Mouse (Mus musculus) 3134 (cell line): ENCODE measurements around the gene Slc16a5.
"Not testable (repeated sequence)": the region's sequence is repeated elsewhere in the genome, so short reads cannot be mapped to it uniquely, and the experiment has no call there.

Experiments used
- DNase-seq: peaks from one replicate; pipeline ENCODE4 v3.0.0-alpha.2; 2011; ENCODE audit warnings: low spot score; ENCODE audit not compliant: insufficient read length; ENCODE audit errors: extremely low read depth

The Slc16a5 gene

DNA sequence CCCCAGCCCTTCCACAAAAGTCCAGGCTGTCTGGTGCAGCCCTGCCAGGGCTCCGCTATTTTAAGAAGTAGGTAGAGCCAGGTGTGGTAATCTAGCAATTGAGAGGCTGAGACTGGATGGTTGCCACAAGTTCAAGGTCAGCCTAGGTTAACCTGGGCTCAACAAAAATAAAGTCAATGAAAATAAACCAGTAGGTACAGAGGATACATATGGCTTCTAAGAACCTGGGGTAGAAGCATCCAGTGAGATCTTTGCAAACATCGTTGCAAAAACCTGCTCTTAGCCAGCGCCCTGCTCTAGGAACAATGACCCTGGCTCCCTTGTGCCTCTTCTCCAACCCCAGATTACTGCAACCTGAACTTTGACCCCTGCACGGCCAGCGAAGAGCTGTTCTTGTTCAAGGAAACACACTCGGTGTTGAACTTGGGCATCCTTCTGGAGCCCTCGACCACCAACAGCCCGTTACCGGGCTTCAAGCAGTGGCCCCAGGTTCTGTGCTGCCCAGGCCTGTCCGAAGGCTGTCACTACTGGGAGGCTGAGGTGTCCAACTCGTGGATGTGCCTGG is 14.9 kb upstream of the Slc16a5 start:
- DNase-seq = no peak

DNA sequence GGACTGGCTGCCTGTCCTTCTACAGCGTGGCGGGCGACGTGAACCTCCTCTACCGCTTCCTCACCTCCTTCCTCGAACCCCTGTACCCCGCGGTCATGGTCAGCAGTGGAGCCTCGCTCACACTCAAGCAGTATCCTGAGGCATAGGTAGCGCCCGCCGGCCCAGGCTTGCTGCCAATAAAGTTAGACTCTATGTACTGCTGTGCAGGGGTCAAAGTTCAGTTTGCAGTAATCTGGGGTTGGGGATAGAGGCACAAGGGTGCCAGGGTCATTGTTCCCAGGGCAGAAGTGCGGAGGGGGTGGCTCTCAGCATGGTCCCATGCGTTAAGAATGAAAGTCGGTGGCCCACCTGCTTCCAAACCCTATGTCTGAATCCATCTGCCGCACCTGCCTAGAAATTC is 14.2 kb upstream of the Slc16a5 start:
- no peak for DNase-seq

DNA sequence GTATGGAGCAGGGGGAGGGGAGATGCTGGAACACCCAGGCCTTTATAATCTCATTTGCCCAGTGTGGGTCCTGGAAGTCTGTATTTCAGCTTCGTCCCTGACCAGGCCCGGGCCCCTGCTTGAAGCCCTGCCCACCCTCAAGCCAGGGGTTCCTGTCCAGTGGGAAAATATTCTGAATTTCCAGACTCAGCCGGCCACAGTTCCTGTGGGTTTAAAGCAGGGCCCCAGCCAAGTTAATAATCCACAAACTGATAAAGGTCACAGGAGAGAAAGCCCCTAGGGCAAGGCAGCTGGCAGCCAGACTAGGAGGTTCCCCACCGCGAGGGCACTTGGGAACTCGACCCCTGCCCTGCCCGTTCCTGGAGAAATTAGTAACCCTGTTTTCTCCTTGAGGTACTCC is 13.3 kb upstream of the Slc16a5 start:
- no peak for DNase-seq

DNA sequence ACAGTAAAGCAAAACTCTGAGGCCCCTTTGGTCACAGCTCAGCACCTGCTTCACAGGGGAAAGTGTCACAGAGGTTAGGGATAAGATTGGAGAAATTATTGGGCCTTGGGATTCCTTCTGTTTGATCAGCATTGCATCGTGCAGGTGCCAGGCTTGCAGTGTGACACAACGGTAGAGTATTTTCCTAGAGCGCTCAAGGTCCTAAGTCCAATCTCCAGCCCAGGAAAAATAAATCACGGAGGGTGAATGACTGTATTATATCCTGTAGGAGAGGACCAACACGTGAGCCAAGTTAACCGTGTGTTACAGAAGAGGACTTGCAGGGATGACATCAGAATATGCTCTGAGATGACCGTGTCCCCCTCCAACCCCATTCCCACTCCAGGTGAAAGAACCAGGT is 12.1 kb upstream of the Slc16a5 start:
- no peak for DNase-seq

DNA sequence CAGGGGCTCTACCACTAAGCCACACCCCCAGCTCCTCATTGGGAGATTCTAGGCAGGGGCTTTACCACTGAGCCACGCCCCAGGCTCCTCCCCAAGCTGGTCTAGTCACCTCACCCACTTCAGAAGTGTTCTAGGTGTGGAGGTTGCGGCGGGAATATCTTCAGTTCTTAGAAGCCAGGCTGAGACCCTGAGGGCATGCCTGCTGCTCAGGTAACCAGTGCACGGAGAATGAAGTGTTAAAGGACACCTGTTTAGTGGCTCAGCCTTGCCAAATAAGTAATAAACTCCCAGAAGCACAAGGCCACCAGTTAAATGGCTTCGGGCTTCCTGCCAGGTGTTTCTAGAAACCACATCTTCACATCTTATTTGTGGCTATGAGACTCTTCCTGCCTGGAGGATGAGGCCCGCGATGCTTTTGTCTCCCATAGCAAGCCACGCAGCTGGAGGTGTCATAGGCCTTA is 10.5 kb upstream of the Slc16a5 start:
- DNase-seq = no peak

DNA sequence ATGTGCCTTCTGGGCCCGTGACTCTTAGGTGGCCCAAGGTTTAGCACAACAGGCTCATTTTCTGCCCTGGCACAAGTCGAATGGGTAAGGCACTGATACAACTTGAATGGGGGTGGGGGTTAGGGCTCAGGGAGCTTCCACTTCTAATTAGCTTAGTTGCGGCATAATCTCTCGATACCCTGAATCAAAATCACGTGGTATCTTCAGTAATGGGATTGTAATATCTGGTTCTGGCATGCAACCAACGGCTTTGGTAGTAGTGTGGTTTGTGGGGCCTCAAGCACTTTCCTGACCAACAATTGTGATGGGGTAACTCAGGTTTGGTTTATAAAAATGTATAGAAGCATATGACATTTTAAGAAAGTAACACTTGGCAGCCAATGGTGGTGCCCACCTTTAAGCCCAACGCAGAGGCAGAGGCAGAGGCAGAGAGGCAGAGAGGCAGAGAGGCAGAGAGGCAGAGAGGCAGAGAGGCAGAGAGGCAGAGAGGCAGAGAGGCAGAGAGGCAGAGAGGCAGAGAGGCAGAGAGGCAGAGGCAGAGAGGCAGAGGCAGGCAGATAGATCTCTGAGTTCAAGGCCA is 9.9 kb upstream of the Slc16a5 start:
- DNase-seq = no peak

DNA sequence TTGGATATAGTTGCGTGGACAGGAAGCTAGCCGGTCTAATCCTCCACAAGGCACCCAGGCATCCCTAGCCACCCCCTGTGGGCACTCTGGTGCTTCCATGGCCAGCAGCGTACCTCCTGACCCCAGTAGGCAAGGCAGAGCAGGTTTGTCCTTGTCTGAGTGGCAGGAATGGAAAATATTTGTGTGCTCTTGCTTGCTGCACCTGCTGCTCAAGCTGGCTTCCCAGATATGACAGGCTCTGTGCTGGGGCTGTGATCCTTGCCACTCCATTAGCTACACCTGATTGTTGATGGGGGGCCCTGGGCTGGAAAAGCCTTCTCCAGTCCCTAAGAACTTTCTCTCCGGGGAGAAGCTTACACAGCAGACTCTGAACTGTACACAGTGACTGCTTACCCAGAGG is 9.0 kb upstream of the Slc16a5 start:
- DNase-seq = no peak

DNA sequence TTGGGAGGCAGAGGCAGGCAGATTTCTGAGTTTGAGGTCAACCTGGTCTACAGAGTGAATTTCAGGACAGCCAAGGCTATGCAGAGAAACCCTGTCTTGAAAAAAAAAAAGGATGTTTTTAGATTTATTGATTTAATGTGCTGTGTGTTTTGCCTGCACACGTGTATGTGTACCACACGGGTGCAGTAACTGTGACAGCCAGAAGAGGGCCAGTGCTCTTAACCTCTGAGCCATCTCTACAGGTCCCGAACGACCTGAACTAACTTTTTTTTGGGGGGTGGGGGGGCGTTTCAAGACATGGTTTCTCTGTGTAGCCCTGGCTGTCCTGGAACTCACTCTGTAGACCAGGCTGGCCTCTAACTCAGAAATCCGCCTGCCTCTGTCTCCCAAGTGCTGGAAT is 7.5 kb upstream of the Slc16a5 start:
- not testable (repeated sequence) for DNase-seq

DNA sequence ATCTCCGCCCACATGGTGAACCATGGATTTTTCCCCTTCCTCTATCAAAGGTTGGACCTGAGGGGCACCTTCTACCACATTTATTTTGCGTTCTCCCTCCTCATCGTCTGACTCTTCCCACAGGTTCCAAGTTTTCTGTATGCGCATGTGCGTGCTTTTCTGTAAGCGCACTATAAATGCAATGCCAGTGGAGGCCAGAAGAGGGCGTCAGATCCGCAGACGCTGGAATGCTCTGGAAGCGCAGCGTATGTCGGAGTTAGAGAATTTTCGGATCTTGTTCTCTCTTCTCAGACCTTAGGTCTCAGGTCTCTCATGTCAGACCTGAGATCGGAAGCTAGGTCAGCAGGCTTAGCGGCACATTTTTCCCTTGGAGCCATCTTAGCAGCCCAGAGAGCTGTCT is 6.7 kb upstream of the Slc16a5 start:
- no peak for DNase-seq

DNA sequence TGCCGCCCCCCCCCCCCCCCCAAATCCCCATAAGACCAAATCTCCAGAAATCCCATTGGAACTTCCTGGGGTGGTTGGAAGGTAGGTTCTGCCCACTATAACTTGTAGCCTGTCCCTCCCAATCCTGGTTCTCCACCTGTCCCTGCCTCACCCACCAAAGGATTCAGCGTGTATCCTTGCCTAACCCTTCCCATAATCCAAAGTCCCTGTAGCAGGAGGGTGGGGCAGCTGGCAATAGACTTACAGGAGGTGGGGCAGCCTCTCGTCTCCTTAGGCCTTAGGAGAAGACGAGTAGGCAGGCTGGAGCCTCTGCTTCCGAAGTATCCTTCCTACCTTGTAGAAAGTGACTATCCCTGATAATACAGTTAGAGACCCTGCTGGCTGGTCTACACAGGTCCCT is 6.1 kb upstream of the Slc16a5 start:
- DNase-seq = no peak

DNA sequence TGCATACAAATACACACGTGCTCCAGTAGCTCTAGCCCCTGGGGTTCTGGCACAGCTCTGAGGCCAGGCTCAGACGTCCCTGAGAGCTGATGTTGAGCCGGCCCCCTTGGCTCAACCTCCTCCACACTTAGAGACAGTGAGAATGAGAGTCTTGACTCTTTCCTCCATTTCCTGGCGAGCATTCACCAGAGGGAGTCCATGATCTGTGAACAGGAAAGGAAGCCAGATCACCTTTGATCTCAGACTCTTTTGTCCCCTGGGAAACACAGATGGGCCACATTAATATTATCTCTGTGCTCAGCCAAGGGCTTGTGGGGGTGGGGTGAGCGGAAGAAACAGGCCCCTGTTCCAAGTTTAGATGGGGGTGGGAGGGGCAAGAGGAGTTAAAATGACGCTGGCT is 4.9 kb upstream of the Slc16a5 start:
- DNase-seq = no peak

DNA sequence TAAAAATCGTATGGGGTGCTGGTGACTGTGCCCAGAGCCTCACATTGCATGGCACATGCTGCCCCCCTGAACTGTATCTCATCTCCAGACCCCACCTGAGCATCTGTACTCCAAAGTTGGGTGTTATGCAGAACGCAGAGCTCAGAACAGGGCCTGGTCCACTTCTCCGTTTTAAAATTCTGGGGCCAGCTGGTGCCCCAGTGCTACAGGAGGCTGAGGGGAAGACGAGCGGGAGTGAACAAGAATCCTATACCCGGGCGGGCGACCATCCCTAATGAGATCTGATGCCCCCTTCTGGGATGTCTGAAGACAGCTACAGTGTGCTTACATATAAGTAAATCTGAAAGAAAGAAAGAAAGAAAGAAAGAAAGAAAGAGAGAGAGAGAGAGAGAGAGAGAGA is 1.3 kb upstream of the Slc16a5 start:
- no peak for DNase-seq

DNA sequence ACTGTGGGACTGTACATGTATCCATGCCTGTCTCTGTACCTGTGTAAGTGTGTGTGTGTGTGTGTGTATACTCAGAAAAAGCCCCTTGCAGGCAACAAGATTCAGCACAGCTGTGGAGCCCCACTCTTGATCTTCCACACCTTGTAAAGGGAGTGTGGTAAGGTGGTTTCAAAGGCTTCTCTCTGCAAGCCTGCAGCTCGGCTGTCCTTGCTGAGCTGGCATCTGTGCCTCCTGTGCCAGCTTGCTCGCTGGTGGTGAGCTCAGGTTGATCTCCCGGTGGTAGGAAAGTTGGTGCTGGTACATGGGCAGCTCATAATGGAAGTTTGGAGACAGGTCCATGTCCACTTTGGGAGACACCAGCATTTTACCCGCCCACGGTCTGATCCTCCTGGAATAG is 430 bp upstream of the Slc16a5 start:
- no peak for DNase-seq

DNA sequence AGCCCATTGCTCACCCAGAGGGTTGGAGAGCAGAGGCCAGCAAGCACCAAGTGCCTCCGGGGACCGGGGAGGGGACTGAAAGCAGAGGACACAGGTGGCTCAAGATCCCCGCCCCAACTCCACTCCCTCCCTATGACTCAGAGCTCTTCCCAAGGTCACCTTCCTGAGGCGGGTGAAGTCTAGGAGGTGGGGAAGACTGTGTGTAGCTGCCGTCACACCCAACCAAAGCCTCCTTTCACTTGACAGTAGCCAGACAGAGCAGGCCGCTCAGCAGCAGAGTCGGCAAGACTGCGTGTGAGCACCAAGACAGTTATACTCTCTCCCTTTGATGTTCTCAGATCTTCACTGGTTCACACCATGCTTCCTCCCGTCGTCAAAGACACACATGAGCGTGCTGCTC is 1.1 kb downstream of the Slc16a5 start:
- DNase-seq = no peak

DNA sequence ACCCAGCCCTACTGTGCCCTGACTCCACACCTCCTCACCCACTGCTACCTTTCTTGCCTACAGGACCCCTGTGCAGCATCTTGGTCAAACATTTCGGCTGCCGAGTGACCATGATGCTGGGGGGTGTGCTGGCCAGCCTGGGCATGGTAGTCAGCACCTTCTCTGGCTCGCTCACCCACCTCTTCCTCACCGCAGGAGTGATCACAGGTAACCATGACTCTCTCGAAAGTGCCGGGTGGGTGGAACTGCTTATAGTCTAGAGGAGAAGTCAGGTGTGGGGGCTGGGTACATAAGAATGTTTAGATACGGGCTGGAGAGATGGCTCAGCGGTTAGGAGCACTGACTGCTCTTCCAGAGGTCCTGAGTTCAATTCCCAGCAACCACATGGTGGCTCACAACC is 2.6 kb downstream of the Slc16a5 start:
- no peak for DNase-seq

DNA sequence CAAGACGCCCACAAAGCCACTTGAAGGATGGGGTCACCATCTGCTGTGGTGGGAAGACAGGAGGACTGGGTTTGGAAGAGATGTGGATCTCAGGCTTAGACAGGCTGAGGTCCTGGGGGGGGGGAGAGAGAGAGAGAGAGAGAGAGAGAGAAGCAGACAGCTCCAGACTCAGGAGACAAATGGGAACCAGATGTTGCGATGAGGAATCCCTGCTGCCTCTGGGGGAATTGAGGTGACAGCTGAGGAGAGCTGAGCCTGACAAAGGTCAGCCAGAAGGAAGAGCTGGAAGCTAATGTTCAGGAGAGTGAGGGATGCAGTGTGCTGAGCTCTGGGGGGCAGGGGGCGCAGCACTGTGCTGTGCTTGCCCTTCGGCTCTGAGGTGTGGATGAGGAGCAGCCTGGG is 4.9 kb downstream of the Slc16a5 start:
- no peak for DNase-seq

DNA sequence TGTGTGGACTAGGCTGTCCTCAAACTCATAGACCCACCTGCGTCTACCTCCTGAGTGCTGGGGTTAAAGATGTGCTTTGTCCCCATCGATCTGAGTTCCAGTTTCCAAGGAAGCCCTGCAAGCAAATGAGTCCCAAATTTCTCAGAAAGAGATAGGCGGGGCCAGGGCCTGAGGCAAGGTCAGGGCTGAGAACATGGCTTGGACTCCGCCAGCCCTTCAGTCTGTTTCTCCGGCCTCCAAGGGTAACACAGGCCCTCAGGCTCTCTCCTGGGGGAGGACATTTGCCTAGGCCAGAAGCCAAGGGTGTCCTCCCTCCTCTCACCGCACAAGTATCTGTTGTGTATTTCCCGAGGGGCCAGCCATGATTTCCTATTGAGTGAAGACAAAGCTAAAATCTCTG is 9.9 kb downstream of the Slc16a5 start:
- DNase-seq = no peak

DNA sequence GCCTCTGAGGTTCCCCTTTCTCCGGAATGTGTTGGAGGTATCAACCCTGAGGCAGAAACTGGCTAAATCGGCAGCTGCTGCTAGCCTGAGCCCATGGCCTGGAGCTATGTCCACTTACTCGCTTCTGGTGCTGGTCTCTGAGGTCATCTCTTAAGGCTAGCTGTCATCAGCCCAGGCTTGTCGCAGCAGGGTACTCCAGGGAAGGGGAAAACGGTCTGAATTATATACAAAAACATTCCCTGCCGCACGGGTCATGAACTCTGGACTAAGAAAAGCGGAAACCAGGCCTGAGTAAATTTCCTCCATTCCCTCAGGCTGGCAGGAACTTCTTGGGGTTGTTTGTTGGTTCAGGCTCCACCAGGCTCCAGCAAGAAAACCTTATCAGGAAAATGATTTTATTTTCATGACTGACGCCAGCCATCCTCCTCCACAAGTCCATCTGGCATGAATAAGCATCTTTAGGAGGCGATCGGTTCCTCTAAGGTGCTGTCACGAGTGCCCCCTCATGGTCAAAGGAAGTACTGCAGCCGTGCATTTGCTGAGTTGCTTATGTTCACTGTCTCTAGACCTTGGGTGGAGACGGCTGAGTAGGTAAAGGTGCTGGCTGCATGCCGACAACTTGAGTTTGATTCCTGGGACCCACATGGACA is 11.5 kb downstream of the Slc16a5 start:
- DNase-seq = peak; percentile 67

DNA sequence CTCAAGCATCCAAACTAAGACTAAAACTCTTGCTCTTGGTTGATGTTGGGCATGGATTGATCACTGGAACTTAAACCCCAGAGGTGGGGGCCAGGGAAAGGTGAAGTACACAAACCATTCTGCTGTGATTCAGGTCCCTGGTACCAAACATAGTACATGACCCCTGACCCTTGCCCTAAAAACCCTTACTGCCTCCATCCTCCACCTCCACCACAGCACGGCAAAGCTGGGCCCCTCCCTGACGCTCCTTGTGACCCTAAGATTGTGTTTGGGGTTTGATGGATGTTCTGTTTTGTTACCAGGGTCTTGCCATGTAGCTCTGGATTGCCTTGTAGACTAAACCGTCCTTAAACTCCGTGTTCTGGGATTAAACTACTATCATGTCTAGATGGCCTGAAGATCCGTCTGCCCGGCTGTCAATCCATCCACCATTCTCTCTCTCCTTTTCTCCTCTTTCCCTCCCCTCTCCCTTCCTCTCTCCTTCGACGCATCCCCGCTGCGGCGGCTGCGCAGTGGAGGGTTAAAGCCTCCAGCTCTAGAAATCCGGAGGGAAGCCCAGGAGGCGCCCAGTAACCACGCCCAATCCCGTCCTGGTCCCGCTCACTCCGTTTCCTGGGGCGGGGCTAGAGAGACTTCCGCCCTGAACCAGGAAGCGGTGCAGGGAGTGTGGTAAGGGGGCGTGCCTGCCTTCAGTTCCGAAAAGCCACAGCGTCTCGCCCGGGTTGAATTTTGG is 12.9 kb downstream of the Slc16a5 start, which contains the start of gene Armc7:
TSS of gene Armc7 (plus strand) at position 643 of the 733 bp plus-strand sequence.
- peak; percentile 98 for DNase-seq

DNA sequence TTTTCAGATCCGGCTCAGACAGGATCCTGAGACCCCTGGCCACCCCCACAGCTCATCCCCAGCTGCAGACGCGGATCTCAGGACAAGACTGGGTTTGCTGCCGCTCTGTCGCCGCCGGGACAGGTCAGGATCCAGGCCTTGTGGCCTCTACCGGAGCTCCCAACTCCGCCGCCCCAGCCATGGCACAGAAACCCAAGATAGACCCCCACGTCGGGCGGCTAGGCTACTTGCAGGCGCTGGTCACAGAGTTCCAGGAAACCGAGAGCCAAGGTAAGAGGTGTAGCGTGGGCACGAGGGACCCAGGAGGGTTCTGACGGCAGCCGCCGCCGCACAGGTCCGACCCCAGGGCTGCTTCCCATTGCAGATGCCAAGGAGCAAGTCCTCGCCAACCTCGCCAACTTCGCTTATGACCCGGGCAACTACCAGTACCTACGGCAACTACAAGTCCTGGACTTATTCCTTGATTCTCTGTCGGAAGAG is 13.5 kb downstream of the Slc16a5 start:
- no peak for DNase-seq

DNA sequence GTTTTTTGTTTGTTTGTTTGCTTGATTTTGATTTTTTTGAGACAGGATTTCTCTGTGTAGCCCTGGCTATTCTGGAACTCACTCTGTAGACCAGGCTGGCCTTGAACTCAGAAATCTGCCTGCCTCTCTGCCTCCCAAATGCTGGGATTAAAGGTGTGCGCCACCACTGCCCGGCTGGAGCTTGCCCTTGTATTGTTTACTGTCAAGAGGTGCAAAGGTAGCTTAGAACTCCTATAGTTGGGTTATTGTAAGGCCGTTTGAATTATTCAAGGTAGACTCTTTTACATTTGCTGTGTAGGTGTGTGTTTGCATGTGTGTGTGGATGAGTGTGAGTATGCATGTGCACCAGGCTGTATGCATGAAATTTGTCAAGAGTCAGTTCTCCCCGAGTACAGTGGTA is 14.4 kb downstream of the Slc16a5 start:
- not testable (repeated sequence) for DNase-seq

DNA sequence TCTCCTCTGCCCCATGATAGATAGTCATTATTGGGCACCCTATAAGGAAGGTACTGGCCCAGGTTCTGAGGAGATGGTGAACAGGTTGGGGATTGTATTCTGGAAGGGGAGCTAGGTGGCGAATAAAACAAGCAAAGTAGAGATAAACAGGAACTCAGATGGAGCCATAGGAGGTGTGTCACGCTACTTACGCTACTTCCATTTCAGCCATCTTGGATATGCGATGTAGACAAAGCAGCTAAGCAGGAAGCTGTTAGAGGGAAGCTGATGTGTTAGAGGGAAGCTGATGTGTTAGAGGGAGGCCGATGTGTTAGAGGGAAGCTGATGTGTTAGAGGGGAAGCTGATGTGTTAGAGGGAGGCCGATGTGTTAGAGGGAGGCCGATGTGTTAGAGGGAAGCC is 15.1 kb downstream of the Slc16a5 start:
- not testable (repeated sequence) for DNase-seq
